Mouse (Mus musculus) hindbrain, postnatal 0 days (tissue): ENCODE measurements around the gene Pxmp4. TPM values are rescaled to one million over a fixed set of nuclear protein-coding genes. Genes with fewer than 3 reads are reported as not detected.
A peak's percentile ranks its signal among the peaks of the same experiment; 100 is the strongest.

Experiments used
- ATAC-seq: fragments of 200-750 bp; cut with Nextera tagmentation; 2 replicates; pipeline ENCODE4 v1.8.0; 2017; ENCODE audit warnings: mild to moderate bottlenecking, moderate TSS enrichment, moderate library complexity
- DNase-seq: peaks from one replicate; pipeline ENCODE4 v3.0.0-alpha.2; 2015; ENCODE audit warnings: low spot score
- H3K27ac ChIP-seq: fragments of 300-500 bp; sonication (generic); 2 replicates; pipeline ENCODE4 v1.5.1; 2014; ENCODE audit warnings: mild to moderate bottlenecking
- H3K27me3 ChIP-seq: fragments of 300-500 bp; sonication (generic); 2 replicates; pipeline ENCODE4 v1.6.1; 2014; ENCODE audit warnings: low read length, mixed read lengths; ENCODE audit not compliant: insufficient read depth
- H3K36me3 ChIP-seq: fragments of 300-500 bp; sonication (generic); 2 replicates; pipeline ENCODE4 v1.6.1; 2014; ENCODE audit warnings: low read length, mixed read lengths; ENCODE audit not compliant: insufficient read depth
- H3K4me1 ChIP-seq: fragments of 300-500 bp; sonication (generic); 2 replicates; pipeline ENCODE4 v1.6.1; 2014; ENCODE audit warnings: antibody characterized with exemption, low read length, mixed read lengths; ENCODE audit not compliant: insufficient read depth
- H3K4me2 ChIP-seq: fragments of 300-500 bp; sonication (generic); 2 replicates; pipeline ENCODE4 v1.6.1; 2014; ENCODE audit warnings: low read depth, mild to moderate bottlenecking, low read length, moderate library complexity, mixed read lengths
- H3K4me3 ChIP-seq: fragments of 300-500 bp; sonication (generic); 2 replicates; pipeline ENCODE4 v1.5.1; 2014; ENCODE audit warnings: low read length
- H3K9ac ChIP-seq: fragments of 300-500 bp; sonication (generic); replicated peaks from 2 replicates; pipeline ENCODE4 v1.6.1; 2014; ENCODE audit warnings: mild to moderate bottlenecking, low read length, moderate library complexity, mixed read lengths
- H3K9me3 ChIP-seq: fragments of 300-500 bp; sonication (generic); 2 replicates; pipeline ENCODE4 v1.6.1; 2016; ENCODE audit warnings: low read length, mixed read lengths
- CTCF ChIP-seq: IDR thresholded peaks from 2 replicates; pipeline ENCODE4 v1.5.1; 2016; ENCODE audit warnings: antibody characterized with exemption, control low read depth, low read depth
- WGBS: fragments of 180-500 bp; shearing (Covaris S2); extraction: QIAGEN DNeasy Blood & Tissue Kit; methylation state at CpG from one replicate; pipeline ENCODE4 v1.1.7; 2014; 5-methylcytosine and 5-hydroxymethylcytosine counted together
- polyA plus RNA-seq: library from polyadenylated mRNA; unstranded; fragments of >200 nt; fragmentation: Nextera tagmentation; extraction: Ambion mirVana; gene quantifications from 2 replicates; pipeline ENCODE4 v1.2.1, GENCODE M21; 2015
- total RNA-seq: library from RNA; depleted of rRNA; stranded (reverse); fragments of >200 nt; gene quantifications from 2 replicates; pipeline ENCODE4 v1.2.3, GENCODE M21; 2014; rRNA removed

Gene Pxmp4
- total RNA-seq (24.8 and 31.1 TPM in 2 replicates), polyA plus RNA-seq (21.9 and 24.1 TPM in 2 replicates)

DNA sequence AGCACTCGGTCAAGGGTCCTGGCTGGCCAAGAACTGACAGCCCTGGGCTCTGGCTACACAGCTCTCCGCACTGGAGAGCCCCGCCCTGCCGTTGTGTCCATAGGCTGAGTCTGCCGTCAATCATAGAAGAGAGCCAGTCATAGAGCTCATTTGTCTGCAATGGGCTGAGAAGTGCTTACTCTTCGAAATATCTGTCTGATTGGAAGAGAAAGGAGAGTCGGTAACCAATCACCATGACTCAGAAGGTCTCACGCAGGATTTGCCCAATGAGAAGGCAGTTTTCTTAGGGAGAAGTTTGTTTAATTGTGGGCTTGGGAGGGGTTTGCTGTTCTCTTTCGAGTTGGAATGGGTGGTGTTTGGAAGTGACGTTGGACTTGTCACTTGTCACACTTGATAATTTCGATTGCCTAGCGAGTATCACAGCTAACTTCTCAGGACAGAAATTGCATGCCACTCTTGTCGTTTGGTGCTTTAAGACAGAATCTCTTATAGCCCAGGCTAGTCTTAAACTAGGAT is at the start of gene Pxmp4:
Gene Pxmp4, minus strand, starts transcription at position 71 of the 516 bp plus-strand sequence.
- H3K27ac ChIP-seq: peak within 1 kb of the TSS; percentile 71; the same call in 1 of the 2 replicates
- peak; percentile 100 for ATAC-seq
- peak within 1 kb of the TSS; percentile 61 for H3K9ac ChIP-seq
- H3K9me3 ChIP-seq: no peaks in the 10 kb centered on the region
- no peaks in the 10 kb centered on the region for H3K36me3 ChIP-seq
- H3K4me2 ChIP-seq: peak within 1 kb of the TSS; percentile 60
- 0 out of 2 replicates have a peak, but pooled peaks cover 11% of the 10 kb centered on the region for H3K4me1 ChIP-seq
- H3K4me3 ChIP-seq: peak within 1 kb of the TSS; percentile 55
- TF ChIP-seq CTCF: no peak
- no peaks in the 10 kb centered on the region for H3K27me3 ChIP-seq
- WGBS: 0% methylated on average over 13 of the region's 13 CpGs
- DNase-seq: peak; percentile 97

DNA sequence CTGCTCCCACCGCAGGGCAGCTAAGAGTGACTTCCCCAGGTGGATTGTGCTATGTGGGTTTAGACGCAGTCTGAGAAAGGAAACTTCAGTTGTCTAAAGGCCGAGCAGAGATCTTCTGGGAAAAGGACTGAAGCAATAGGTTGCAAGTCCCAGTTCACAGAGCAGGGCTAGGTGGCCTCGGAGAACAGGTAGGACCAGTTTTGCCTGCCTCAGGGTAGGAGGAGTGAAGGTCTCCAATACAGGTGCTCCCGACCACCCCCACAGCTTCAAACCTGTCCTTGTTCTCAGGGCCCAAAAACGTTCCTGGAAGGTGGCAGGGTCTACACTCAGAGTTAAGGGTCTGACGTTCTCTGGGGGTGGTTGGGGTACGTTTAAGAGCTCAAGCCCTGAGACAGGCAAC is 47.9 kb upstream of the Pxmp4 start, which contains the start of gene Chmp4b:
Gene Chmp4b, plus strand, starts transcription at position 343 of the 400 bp plus-strand sequence.
- no peaks in the 10 kb centered on the region for H3K4me1 ChIP-seq

DNA sequence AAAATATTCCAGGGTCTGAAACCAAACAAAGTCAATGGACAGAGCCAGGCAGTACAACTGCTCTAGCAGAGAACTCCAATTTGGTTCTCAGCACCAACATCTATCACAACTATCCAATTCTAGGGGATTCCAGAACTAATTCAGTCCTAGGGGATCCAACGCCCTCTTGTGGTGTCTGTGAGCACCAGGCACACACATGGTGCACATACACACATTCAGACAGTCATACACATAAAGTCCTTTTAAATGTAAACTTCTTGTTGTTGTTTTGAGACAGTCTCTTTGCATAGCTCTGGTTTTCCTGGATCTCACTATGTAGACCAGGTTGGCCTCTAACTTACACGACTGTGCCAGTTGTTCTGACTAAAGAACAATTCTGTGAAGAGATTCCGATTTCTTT is 46.9 kb upstream of the Pxmp4 start:
- no peak for DNase-seq
- Histone ChIP-seq H3K4me1 (no peaks in the 10 kb centered on the region), H3K27ac (no peak overlapping the region), H3K36me3 (peaks cover 8% of the 10 kb centered on the region; the same call in 1 of the 2 replicates), H3K9ac (no peak overlapping the region), H3K9me3 (no peaks in the 10 kb centered on the region), H3K27me3 (no peaks in the 10 kb centered on the region), H3K4me2 (no peak overlapping the region), H3K4me3 (no peak overlapping the region)
- TF ChIP-seq CTCF: 0 out of 2 replicates have a peak, but pooled peaks have one; percentile 12
- WGBS: 76% methylated on average over 3 of the region's 3 CpGs
- no peak for ATAC-seq

More for the DNA sequence above, 47.9 kb upstream of the Pxmp4 start, which contains the start of gene Chmp4b:
- H3K4me3 ChIP-seq: no peak within 1 kb of the TSS
- no peak for DNase-seq
- WGBS: 54% methylated on average over 8 of the region's 8 CpGs
- ATAC-seq: no peak
- no peak within 1 kb of the TSS for H3K27ac ChIP-seq
- H3K36me3 ChIP-seq: no peaks in the 10 kb centered on the region
- no peak within 1 kb of the TSS for H3K4me2 ChIP-seq
- H3K9ac ChIP-seq: no peak within 1 kb of the TSS
- no peak for TF ChIP-seq CTCF
- H3K27me3 ChIP-seq: no peaks in the 10 kb centered on the region
- no peaks in the 10 kb centered on the region for H3K9me3 ChIP-seq

DNA sequence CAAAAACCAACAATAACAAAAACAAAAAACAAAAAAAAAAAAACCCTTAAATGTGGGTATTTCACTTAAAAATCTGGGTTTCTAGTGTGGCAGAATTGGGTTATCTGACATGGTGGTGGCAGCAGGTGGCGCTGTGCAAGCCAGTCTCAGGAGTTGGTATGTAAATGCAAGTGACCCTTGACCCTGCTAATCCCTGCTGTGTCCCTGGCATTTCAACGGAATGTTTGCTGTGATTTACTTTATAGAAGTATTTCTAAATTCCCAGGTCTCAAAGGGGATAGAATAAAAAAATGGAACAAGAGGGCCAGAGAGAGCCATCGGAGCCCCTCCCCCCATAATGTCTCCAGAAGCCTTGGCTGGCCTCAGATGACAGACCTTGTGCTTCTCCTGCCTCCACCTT is 44.6 kb upstream of the Pxmp4 start:
- WGBS: 21% methylated on average over 3 of the region's 3 CpGs
- peak; percentile 66 for TF ChIP-seq CTCF

DNA sequence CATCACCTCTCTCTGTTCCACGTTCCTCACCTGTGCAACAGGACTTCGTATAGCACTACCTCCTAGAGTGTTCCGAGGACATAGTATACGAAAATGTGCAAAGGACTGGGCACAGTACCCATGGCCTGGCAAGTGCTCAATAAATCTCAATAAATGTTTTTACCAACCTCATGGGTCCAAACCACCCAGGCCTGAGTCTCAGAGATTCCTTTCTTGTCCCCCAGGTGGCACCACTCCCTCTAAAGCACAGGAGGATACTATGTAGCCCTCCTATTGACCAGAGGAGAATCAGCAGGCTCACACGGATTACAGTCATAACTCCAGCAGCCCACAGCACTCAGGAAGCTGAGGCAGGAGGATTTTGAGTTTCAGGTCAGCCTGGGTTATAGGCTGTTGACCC is 43.1 kb upstream of the Pxmp4 start:
- Histone ChIP-seq H3K9me3 (no peaks in the 10 kb centered on the region), H3K9ac (no peak overlapping the region)
- DNase-seq: peak; percentile 43

More for the DNA sequence above, 44.6 kb upstream of the Pxmp4 start:
- peaks cover 27% of the 10 kb centered on the region; the same call in 1 of the 2 replicates for H3K36me3 ChIP-seq
- H3K27me3 ChIP-seq: no peaks in the 10 kb centered on the region
- H3K4me2 ChIP-seq: no peak overlapping the region
- H3K4me3 ChIP-seq: no peak overlapping the region
- no peak overlapping the region for H3K9ac ChIP-seq
- H3K27ac ChIP-seq: no peak overlapping the region
- no peak for ATAC-seq
- peak; percentile 54 for DNase-seq
- H3K4me1 ChIP-seq: no peaks in the 10 kb centered on the region
- H3K9me3 ChIP-seq: no peaks in the 10 kb centered on the region

DNA sequence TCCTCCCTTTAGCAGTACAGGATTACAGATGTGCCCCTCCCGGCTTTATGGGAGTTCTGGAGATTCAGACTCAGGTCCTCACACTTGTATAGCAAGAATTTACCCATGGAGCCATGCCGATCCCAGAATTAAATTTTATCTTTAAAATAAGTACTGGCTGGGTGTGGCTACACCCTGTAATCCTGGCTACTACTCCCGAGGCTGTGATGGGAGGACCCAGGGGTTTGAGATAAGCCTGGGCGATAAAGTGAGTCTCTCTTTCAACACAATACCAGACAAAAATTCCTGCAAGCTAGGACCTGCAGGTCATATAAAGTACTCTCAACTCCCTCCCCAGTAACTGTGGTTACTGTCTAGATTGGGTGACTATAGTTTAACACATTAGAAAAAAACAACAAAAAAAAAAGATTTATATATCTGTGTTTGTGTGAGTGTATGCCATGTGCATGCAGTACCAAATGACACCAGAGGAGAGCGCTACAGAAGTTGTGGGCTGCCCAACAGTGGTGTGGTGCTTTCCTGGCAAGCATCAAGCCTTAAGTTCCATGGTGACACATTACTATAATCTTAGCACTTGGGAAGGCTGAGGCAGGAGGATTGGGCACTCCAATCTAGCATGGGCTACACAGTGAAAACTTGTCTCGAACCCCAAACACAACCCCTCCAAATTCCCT is 39.3 kb upstream of the Pxmp4 start:
- DNase-seq (no peak), ATAC-seq (no peak)
- Histone ChIP-seq H3K27me3 (no peaks in the 10 kb centered on the region), H3K4me1 (no peaks in the 10 kb centered on the region), H3K36me3 (peaks cover 52% of the 10 kb centered on the region), H3K27ac (no peak overlapping the region), H3K4me2 (no peak overlapping the region), H3K9me3 (no peaks in the 10 kb centered on the region), H3K9ac (no peak overlapping the region), H3K4me3 (no peak overlapping the region)
- WGBS: 91% methylated on average over 6 of the region's 6 CpGs
- peak; percentile 21; the same call in 1 of the 2 replicates for TF ChIP-seq CTCF

More for the DNA sequence above, 43.1 kb upstream of the Pxmp4 start:
- Histone ChIP-seq H3K27ac (no peak overlapping the region), H3K4me3 (no peak overlapping the region), H3K27me3 (no peaks in the 10 kb centered on the region), H3K36me3 (peaks cover 27% of the 10 kb centered on the region; the same call in 1 of the 2 replicates), H3K4me1 (no peaks in the 10 kb centered on the region), H3K4me2 (no peak overlapping the region)
- 0 out of 2 replicates have a peak, but pooled peaks have one; percentile 39 for ATAC-seq
- TF ChIP-seq CTCF: peak; percentile 64
- WGBS: 76% methylated on average over 5 of the region's 5 CpGs
